Mouse (Mus musculus) megakaryocyte, embryonic 14.5 days (primary cell): ENCODE measurements around the gene Cldn15.

ENCODE experiments used
- FLI1 ChIP-seq: IDR thresholded peaks from 2 replicates; pipeline ENCODE4 v1.6.1; 2012; ENCODE audit warnings: low read length, inconsistent platforms, mixed read lengths
- GATA1 ChIP-seq: IDR thresholded peaks from 3 replicates; pipeline ENCODE4 v1.6.1; 2012; ENCODE audit warnings: mixed read lengths, low read length, inconsistent platforms, borderline replicate concordance

DNA sequence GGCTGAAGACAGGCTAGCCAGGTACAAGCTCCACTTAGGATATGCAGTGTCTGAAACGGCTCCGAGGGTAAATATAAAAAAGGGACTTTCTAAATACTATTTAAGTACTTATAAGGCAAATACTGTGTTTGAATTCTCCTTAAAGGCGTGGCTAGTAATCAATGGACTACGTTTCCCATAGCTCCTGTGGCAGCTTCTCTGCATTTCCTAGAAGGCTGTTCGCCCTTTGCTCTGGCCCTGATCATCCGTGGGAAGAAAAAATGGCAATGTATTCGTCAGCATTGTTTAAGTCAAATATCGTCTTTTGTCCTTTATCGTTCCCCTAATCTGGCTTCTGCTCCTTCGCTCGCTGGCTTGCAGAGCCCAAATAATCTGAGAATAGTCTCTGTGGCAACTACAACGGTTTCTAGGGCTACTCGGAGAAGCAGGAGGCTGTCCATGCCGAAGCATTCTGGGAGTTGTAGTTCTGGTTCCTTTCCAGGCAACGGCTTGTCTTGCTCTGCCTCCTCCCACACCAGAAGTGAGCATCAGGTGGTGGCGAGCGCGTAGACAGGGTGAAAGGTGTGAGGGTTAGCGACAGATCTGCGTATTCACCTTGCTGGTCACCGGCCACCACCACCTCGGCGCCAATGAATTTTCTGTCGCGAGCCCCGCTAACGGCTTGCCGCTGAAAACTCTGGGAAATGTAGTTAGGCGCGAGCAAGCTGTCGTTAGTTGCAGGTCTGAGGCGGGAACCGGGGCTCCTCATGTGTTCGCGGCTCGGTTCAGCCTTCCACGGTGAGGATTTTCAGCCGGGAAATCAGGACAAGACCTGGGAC lies 47.6 kb upstream of the Cldn15 start:
- TF ChIP-seq GATA1 (no peak), FLI1 (no peak)
